Mouse (Mus musculus): Measurements from ENCODE around the gene Rnf38. TPM values are rescaled to one million over a fixed set of nuclear protein-coding genes. Genes with fewer than 3 reads are reported as not detected.

The Rnf38 gene
- polyA plus RNA-seq, 1 experiment from 2014 or later, result 15.6 TPM

DNA sequence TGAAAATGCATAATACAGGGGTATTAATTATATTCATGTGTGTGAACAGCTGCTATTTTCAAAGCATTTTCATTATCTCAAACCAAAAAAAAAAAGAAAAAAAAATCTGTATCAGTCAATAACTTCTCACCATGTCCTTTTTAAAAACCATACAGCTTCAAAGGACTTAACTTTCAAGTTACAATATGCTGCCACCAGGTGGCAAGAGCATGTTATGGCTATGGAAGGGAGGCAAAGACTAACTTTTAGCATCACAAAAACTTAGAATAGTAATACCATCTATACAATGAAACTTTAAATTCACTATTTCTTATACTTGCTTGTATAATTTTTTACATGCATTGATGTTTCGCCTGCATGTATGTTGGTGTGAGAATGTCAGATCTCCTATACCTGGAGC lies 33.6 kb downstream of the Rnf38 start:
- WGBS, result 75% methylated on average over 1 of the region's 1 CpGs

GRCm38 (mm10) chr4:44187431-44187830 lies 46.2 kb downstream of the Rnf38 start:
- H3K27me3 ChIP-seq, result no peaks in the 10 kb centered on the region
- H3K36me3 ChIP-seq, result no peaks in the 10 kb centered on the region
- WGBS, result 76% methylated on average over 10 of the region's 10 CpGs
- no peak for ATAC-seq (ENCODE audit: insufficient number of reproducible peaks, low FRiP score, low TSS enrichment, low read depth)
- H3K27ac ChIP-seq, result no peak overlapping the region
- H3K9me3 ChIP-seq, result no peaks in the 10 kb centered on the region
- H3K4me3 ChIP-seq, result no peak overlapping the region
- H3K4me1 ChIP-seq, result no peaks in the 10 kb centered on the region
- no peak overlapping the region for H3K4me2 ChIP-seq
- no peak overlapping the region for H3K9ac ChIP-seq

More for the DNA sequence above, 33.6 kb downstream of the Rnf38 start:
- Histone ChIP-seq H3K27me3 (no peaks in the 10 kb centered on the region), H3K4me3 (no peak overlapping the region), H3K4me2 (no peak overlapping the region), H3K9me3 (no peaks in the 10 kb centered on the region), H3K36me3 (no peaks in the 10 kb centered on the region), H3K9ac (no peak overlapping the region), H3K4me1 (no peaks in the 10 kb centered on the region), H3K27ac (no peak overlapping the region)
- ATAC-seq (ENCODE audit: insufficient number of reproducible peaks, low FRiP score, low TSS enrichment, low read depth), result no peak

GRCm38 (mm10) chr4:44183862-44184261 lies 49.7 kb downstream of the Rnf38 start:
- Histone ChIP-seq H3K4me1 (no peaks in the 10 kb centered on the region), H3K4me3 (no peak overlapping the region), H3K27ac (no peak overlapping the region), H3K27me3 (no peaks in the 10 kb centered on the region), H3K4me2 (no peak overlapping the region), H3K9me3 (no peaks in the 10 kb centered on the region), H3K36me3 (no peaks in the 10 kb centered on the region), H3K9ac (no peak overlapping the region)
- WGBS, result 84% methylated on average over 1 of the region's 1 CpGs
- ATAC-seq (ENCODE audit: insufficient number of reproducible peaks, low FRiP score, low TSS enrichment, low read depth), result no peak

GRCm38 (mm10) chr4:44179748-44180147 lies 53.8 kb downstream of the Rnf38 start:
- H3K9me3 ChIP-seq, result no peaks in the 10 kb centered on the region
- ATAC-seq (ENCODE audit: insufficient number of reproducible peaks, low FRiP score, low TSS enrichment, low read depth), result no peak
- peak overlapping the region; percentile 24; the same call in 1 of the 2 replicates for H3K27ac ChIP-seq
- H3K9ac ChIP-seq, result no peak overlapping the region
- H3K4me3 ChIP-seq, result no peak overlapping the region
- no peak overlapping the region for H3K4me2 ChIP-seq
- H3K27me3 ChIP-seq, result no peaks in the 10 kb centered on the region
- no peaks in the 10 kb centered on the region for H3K36me3 ChIP-seq
- 59% methylated on average over 5 of the region's 5 CpGs for WGBS
- H3K4me1 ChIP-seq, result no peaks in the 10 kb centered on the region

DNA sequence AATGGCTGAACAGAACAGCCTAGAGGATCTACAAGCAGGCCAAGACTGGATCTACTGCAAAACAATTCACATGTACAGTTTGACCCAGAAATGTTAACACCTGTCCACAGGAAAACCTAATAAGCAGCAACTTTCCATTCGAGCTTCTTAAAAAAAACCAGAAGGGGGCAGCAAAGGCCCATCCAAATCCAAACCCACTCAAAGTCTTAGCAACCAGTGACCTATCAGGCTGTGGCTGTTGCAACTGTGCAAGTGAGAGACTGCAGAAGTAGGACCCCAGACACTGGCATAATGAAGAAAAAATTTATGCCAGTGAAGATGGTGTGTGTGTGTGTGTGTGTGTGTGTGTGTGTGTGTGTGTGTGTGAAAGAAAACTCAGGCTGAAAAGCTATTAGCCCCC lies 60.4 kb downstream of the Rnf38 start:
- H3K27me3 ChIP-seq, result no peaks in the 10 kb centered on the region
- WGBS, result 0% methylated on average over 1 of the region's 1 CpGs
- ATAC-seq (ENCODE audit: insufficient number of reproducible peaks, low FRiP score, low TSS enrichment, low read depth), result no peak

DNA sequence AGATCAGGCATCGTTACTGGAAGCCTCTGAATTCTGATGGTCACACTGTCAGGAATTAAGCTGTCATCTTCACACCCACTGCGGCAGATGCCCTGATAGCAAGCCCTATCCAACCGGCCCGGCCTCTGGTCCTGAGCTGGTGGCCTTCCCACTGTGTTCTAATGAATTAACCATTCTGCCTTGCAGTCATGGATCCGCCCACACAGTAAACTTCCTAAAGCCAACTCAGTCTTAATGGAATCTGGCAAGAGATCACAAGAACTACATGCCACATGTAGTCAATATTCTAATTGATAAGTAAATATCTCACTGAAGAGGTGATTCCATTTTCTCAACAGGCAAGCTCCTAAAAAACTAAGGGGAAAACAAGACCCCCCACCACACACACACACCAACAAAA lies 60.9 kb downstream of the Rnf38 start:
- no peaks in the 10 kb centered on the region for H3K27me3 ChIP-seq
- H3K27ac ChIP-seq, result no peak overlapping the region
- WGBS, result 49% methylated on average over 5 of the region's 5 CpGs
- no peak overlapping the region for H3K4me2 ChIP-seq
- no peak for ATAC-seq (ENCODE audit: insufficient number of reproducible peaks, low FRiP score, low TSS enrichment, low read depth)
- no peak overlapping the region for H3K4me3 ChIP-seq
- no peaks in the 10 kb centered on the region for H3K36me3 ChIP-seq
- H3K9ac ChIP-seq, result no peak overlapping the region
- no peaks in the 10 kb centered on the region for H3K9me3 ChIP-seq
- 0 out of 2 replicates have a peak, but pooled peaks cover 4% of the 10 kb centered on the region for H3K4me1 ChIP-seq

More for the DNA sequence above, 60.4 kb downstream of the Rnf38 start:
- H3K36me3 ChIP-seq, result no peaks in the 10 kb centered on the region
- no peak overlapping the region for H3K4me2 ChIP-seq
- H3K9ac ChIP-seq, result no peak overlapping the region
- H3K9me3 ChIP-seq, result no peaks in the 10 kb centered on the region
- H3K27ac ChIP-seq, result no peak overlapping the region
- H3K4me3 ChIP-seq, result no peak overlapping the region
- H3K4me1 ChIP-seq, result 0 out of 2 replicates have a peak, but pooled peaks cover 4% of the 10 kb centered on the region

GRCm38 (mm10) chr4:44169884-44170283 lies 63.7 kb downstream of the Rnf38 start:
- H3K27ac ChIP-seq, result no peak overlapping the region
- no peak overlapping the region for H3K9ac ChIP-seq
- 81% methylated on average over 3 of the region's 3 CpGs for WGBS
- no peak overlapping the region for H3K4me2 ChIP-seq
- peaks cover 11% of the 10 kb centered on the region for H3K4me1 ChIP-seq
- no peaks in the 10 kb centered on the region for H3K36me3 ChIP-seq
- no peaks in the 10 kb centered on the region for H3K27me3 ChIP-seq
- H3K4me3 ChIP-seq, result no peak overlapping the region
- ATAC-seq (ENCODE audit: insufficient number of reproducible peaks, low FRiP score, low TSS enrichment, low read depth), result no peak
- H3K9me3 ChIP-seq, result no peaks in the 10 kb centered on the region

DNA sequence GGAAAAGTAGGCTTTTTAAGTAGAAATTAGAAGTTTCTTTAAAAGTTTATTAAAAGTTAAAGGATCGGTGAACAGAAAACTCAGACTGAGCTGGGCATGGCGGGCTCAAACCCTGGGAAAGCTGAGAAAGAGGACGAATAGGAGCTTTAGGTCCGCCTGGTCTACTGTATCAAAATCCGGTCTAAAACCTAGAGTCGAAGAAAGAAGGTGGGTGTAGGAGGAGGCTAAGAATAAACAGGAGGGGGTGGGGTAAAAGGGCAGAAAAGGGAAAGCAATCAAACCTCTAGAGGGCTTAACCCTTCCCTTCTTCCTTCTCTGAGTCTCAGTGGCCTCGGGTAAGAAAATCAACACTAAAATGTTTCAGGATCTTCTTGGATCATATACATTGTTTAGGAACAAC lies 64.8 kb downstream of the Rnf38 start:
- Histone ChIP-seq H3K9ac (no peak overlapping the region), H3K4me3 (peak overlapping the region; percentile 48), H3K27me3 (no peaks in the 10 kb centered on the region), H3K36me3 (no peaks in the 10 kb centered on the region), H3K27ac (no peak overlapping the region), H3K4me1 (peaks cover 13% of the 10 kb centered on the region), H3K4me2 (peak overlapping the region; percentile 57), H3K9me3 (no peaks in the 10 kb centered on the region)
- 5% methylated on average over 7 of the region's 7 CpGs for WGBS
- ATAC-seq (ENCODE audit: insufficient number of reproducible peaks, low FRiP score, low TSS enrichment, low read depth), result no peak

- Histone ChIP-seq H3K9ac (peak overlapping the region; percentile 35; the same call in 1 of the 2 replicates), H3K36me3 (no peaks in the 10 kb centered on the region), H3K27me3 (no peaks in the 10 kb centered on the region), H3K4me2 (peak overlapping the region; percentile 57), H3K4me3 (peak overlapping the region; percentile 48), H3K9me3 (no peaks in the 10 kb centered on the region), H3K4me1 (peaks cover 13% of the 10 kb centered on the region), H3K27ac (peak overlapping the region; percentile 78)
- ATAC-seq (ENCODE audit: insufficient number of reproducible peaks, low FRiP score, low TSS enrichment, low read depth), result peak; percentile 91
- WGBS, result 1% methylated on average over 20 of the region's 34 CpGs
Measured at GRCm38 (mm10) chr4:44168231-44168647, 65.3 kb downstream of the Rnf38 start.

- H3K9ac ChIP-seq, result peak overlapping the region; percentile 78
- WGBS, result under 1% methylated on average over 79 of the region's 95 CpGs
- no peaks in the 10 kb centered on the region for H3K9me3 ChIP-seq
- peak; percentile 90 for ATAC-seq (ENCODE audit: insufficient number of reproducible peaks, low FRiP score, low TSS enrichment, low read depth)
- peaks cover 13% of the 10 kb centered on the region for H3K4me1 ChIP-seq
- H3K4me2 ChIP-seq, result peak overlapping the region; percentile 49
- no peaks in the 10 kb centered on the region for H3K36me3 ChIP-seq
- peak overlapping the region; percentile 97 for H3K27ac ChIP-seq
- no peaks in the 10 kb centered on the region for H3K27me3 ChIP-seq
- peak overlapping the region; percentile 71 for H3K4me3 ChIP-seq
Measured at GRCm38 (mm10) chr4:44167397-44168121, 66.0 kb downstream of the Rnf38 start.

GRCm38 (mm10) chr4:44166702-44167396 lies 66.7 kb downstream of the Rnf38 start:
- Histone ChIP-seq H3K27me3 (no peaks in the 10 kb centered on the region), H3K9me3 (no peaks in the 10 kb centered on the region), H3K4me1 (peaks cover 17% of the 10 kb centered on the region), H3K4me2 (peak overlapping the region; percentile 49), H3K4me3 (peak overlapping the region; percentile 71), H3K36me3 (no peaks in the 10 kb centered on the region), H3K9ac (peak overlapping the region; percentile 78), H3K27ac (peak overlapping the region; percentile 97)
- 3% methylated on average over 20 of the region's 20 CpGs for WGBS
- ATAC-seq (ENCODE audit: insufficient number of reproducible peaks, low FRiP score, low TSS enrichment, low read depth), result no peak

- H3K4me2 ChIP-seq, result no peak overlapping the region
- 51% methylated on average over 5 of the region's 5 CpGs for WGBS
- no peaks in the 10 kb centered on the region for H3K36me3 ChIP-seq
- H3K27ac ChIP-seq, result no peak overlapping the region
- no peak overlapping the region for H3K9ac ChIP-seq
- H3K27me3 ChIP-seq, result no peaks in the 10 kb centered on the region
- H3K4me3 ChIP-seq, result no peak overlapping the region
- ATAC-seq (ENCODE audit: insufficient number of reproducible peaks, low FRiP score, low TSS enrichment, low read depth), result no peak
- H3K4me1 ChIP-seq, result peaks cover 26% of the 10 kb centered on the region
- no peaks in the 10 kb centered on the region for H3K9me3 ChIP-seq
Measured at GRCm38 (mm10) chr4:44164621-44165020, 69.0 kb downstream of the Rnf38 start.

All from limb, embryonic 15.5 days (tissue).